Mouse (Mus musculus): ENCODE measurements around the gene Gpr39.

GRCm38 (mm10) chr1:125652836-125653594 lies 23.8 kb upstream of the Gpr39 start:
- no peak for TF ChIP-seq CTCF (IDR thresholded peaks at IDR 0.05; ENCODE audit: insufficient read depth, low read length)
- no peak for TF ChIP-seq POLR2A (IDR thresholded peaks at IDR 0.05; ENCODE audit: borderline replicate concordance, extremely low read depth, low read depth, low read length)

Data from lung, adult 2 months (tissue).